Mouse (Mus musculus) right cerebral cortex, postnatal 36 days (tissue): ENCODE results near the gene Myo9a.

ENCODE experiments used
- DNase-seq, 2 experiments: peaks; one replicate each; pipeline ENCODE4 v3.0.0; 2022; ENCODE audit warnings: low spot score in 2 of 2, mixed read lengths in 1 of 2

The Myo9a gene

GRCm38 (mm10) chr9:59750267-59751065, at the start of gene Myo9a, which contains the start of gene Senp8:
Gene Myo9a (plus strand): TSS chr9:59750896.
Gene Senp8 (minus strand): TSS chr9:59750710.
- peak; percentile 98 to 99 for DNase-seq

GRCm38 (mm10) chr9:59701094-59701493, 49.6 kb upstream of the Myo9a start:
- no peak for DNase-seq

- no peak for DNase-seq
Observed at GRCm38 (mm10) chr9:59703099-59703498, 47.6 kb upstream of the Myo9a start.

DNA sequence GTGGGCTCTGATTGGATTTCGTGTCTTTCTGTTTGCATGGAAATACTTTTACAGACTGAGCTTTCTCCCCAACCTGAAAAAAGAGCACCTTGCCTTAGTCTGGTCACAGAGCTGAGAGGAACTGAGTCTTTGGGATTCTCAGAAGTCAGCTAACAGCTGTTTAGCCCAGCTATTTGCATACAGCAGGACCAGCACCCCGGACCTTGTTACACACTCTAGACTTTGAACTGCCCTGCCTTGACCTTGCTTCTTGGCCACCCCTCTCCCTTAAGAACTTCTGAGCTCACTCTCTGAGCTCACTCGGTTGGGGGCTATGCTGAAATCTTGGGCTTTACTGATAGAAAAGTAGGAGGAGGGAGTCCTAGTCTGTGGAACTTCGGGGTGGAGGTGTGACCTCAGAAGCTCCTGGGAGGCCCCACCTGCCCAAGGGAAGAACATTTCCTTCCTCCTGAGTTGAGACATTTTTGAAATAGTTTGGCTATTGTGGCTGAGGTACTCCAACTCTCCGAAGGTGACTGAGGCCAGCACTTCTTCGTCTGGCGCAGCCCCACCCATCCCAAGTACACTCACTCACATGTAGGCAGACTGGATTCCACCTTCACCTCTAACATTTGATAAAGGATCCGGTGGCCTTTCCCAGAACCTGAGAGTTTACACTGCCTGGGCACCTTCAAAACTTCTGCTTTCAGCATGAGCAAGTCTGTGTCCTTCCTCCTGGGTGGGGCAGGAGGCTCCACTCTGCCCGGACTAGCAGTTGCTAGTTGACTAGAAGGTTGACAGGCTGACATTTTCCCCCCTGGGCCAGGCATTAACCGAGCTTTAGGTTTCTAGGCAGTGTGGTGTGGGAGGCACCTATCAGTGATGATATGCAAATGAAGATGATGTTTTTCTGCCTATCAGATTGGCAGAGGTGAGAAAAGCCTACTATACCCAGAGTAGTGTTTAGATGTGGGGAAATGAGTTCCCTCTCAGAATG, 43.6 kb upstream of the Myo9a start:
- no peak for DNase-seq

DNA sequence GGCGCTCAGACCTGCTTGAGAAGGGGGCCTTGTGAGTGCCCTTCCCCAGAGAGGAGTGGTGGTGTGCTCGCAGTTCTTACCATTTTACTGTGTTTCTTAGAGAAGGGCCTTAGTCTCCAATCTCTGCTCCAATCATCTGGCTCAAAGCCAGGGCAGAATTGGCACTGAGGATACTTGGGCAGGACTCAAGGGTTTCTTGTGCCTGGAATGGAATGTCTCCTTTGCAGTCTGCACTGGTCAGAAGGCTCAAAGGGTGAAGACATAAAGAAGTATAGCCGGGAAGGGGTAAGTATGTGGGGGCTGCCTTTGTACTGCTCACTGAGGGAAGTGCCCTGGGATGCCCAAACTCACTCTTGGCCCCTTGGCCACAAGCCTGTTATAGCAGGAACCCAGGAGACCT, 41.5 kb upstream of the Myo9a start:
- DNase-seq: no peak

DNA sequence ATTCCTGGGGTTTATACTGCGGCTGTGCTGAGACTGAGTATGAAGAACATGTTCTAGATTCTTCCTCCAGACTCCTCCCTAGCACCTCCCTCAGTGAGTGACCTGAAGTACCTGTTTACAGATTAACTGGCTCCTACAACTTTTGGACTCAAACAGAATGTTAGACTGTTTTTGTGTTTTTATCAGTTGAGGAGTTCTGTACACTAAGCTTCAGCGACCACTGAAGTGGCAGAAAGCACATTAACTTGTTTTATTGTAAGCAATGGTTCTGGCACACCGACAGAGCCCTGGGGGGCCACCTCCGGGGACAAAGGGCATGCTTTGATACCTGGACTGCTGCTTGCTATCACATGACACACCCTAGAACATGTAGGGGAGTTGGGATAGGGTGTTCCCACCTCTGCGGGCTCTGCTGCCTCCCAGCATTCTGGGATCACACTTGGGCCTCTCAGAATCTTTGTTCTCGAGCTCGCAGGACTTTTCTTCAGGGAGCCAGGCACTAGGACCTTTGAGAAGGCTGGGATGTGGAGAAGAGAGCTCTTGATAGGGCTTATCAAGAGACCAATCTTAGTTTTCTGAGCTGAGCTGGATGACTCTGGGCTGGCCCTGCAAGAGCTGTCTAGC, 34.3 kb upstream of the Myo9a start:
- DNase-seq: no peak

- no peak for DNase-seq
Observed at GRCm38 (mm10) chr9:59718237-59718636, 32.5 kb upstream of the Myo9a start.

DNA sequence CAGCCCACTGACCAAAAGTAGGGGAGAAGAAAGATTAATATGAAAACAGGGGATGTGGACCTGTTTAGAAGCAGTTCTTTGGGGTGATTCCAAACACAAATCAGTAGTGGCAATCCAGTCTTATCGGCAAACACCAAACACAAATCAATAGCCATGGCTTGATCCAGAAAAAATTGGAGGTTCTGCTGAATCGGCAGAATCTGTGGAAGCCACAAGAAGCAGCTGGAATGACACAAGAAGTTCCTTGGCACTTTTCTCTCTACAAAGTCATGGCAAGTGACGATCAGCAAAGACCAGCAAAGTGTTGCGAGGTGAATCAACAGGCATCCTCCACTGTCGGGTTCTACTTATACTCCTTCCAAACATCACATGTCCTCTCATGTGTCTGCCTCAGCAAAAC, 29.6 kb upstream of the Myo9a start:
- no peak for DNase-seq

GRCm38 (mm10) chr9:59723096-59723657, 27.5 kb upstream of the Myo9a start:
- peak; percentile 39 to 59 for DNase-seq

- peak; percentile 18 to 23 for DNase-seq
Observed at GRCm38 (mm10) chr9:59723791-59724442, 26.8 kb upstream of the Myo9a start.

GRCm38 (mm10) chr9:59725515-59725914, 25.2 kb upstream of the Myo9a start:
- DNase-seq: no peak

- DNase-seq: no peak
Observed at GRCm38 (mm10) chr9:59727569-59728286, 23.0 kb upstream of the Myo9a start.

GRCm38 (mm10) chr9:59731136-59731535, 19.6 kb upstream of the Myo9a start:
- DNase-seq: no peak

GRCm38 (mm10) chr9:59733075-59733474, 17.6 kb upstream of the Myo9a start:
- no peak for DNase-seq

GRCm38 (mm10) chr9:59735394-59735793, 15.3 kb upstream of the Myo9a start:
- no peak for DNase-seq

DNA sequence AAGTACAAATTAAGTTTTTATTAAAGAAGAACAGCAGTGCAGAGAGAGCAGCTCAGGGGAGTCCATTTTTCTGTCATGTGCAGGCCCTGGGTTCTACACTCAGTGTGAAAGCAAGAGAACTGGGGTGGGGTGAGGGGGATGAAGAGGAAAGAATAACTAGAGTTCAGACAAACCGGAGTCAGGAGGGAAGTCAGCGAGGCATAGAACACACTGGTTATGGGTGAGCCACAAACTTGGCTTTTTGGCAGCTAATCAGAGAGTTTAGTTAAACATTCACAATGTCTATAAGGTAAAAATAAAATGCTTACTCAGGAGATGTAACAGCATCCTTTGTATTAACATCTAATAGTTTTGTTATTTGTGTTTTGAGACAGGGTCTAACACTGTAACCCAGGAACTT, 10.1 kb upstream of the Myo9a start:
- no peak for DNase-seq

GRCm38 (mm10) chr9:59743903-59744302, 6.8 kb upstream of the Myo9a start:
- DNase-seq: no peak

DNA sequence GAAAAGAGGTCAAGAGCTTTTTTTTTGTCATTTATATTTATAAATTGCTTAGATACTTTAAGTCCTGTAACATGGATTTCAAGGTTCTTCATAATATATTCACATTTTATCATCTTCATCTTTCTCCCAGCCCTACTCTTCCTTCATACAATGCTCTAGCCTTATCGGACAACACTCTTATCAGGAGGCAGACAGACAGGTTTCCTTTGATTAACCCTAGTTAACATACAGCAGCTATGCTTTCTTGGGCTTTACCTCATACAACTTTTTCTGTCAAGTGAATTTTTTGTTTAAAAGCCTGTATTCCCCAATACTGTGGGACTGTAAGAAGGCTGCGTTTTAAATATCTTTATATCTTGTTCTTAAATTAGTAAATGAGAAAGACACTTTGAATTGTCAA, 2.3 kb upstream of the Myo9a start:
- DNase-seq: no peak

DNA sequence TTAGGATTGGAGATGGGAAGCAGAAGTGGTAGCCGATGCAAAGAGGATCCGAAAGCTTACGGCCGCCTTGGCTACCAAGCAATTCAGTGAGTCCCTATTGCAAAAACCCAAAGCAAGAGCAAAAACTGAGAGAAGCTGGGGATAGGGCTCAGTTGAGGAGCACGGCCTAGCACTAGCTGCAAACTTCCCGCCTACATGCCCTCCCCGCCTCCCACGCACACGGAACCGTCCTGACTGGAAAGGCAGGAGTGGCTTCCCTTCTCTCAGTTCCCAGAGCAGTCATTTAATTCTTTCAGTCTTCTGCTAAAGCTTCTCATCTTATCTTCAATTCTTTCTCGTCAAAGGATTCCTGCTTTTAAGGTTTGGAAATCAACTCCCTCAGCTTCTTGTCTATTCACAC, 1.7 kb upstream of the Myo9a start:
- no peak for DNase-seq

- no peak for DNase-seq
Observed at GRCm38 (mm10) chr9:59749581-59750265, 973 bp upstream of the Myo9a start.
